Mouse (Mus musculus) lung, adult 2 months (tissue): ENCODE data around the gene Isoc2b.

Experiments
- CTCF ChIP-seq: fragments of 200-500 bp; IDR thresholded peaks from 2 replicates; pipeline ENCODE4 v1.5.1; 2011; ENCODE audit warnings: mild to moderate bottlenecking, low read length, control low read depth; ENCODE audit not compliant: insufficient read depth
- POLR2A ChIP-seq: fragments of 200-500 bp; IDR thresholded peaks from 2 replicates; pipeline ENCODE4 v1.6.1; 2011; ENCODE audit warnings: low read depth, mild to moderate bottlenecking, control low read depth, low read length, borderline replicate concordance; ENCODE audit errors: extremely low read depth

- no peak for TF ChIP-seq CTCF
- no peak for TF ChIP-seq POLR2A
Measured at GRCm38 (mm10) chr7:4864130-4864845, 5.8 kb downstream of the Isoc2b start.
